Mouse (Mus musculus): ENCODE results near the gene Rnh1. TPM values are rescaled to one million over a fixed set of nuclear protein-coding genes. Genes with fewer than 3 reads are reported as not detected.

Rnh1 gene
- polyA plus RNA-seq, 1 experiment from 2014 or later = 292 TPM

DNA sequence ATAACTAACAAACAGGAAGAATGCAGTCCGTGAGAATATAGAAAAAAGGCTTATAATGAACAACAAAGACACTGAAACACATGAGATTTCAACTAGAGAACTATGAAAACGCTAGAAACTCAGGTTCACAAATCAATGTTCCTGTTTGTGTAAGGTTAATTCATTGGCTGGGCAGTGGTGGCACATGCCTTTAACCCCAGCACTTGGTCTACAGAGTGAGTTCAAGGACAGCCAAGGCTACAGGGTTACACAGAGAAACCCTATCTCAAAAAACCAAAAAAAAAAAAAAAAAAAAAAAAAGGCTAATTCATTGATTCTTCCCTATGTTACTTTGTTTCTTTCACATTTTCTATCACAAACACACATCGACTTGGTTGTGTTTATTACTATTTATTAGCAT is 52.1 kb downstream of the Rnh1 start:
- in situ Hi-C loops (cut with MboI; ENCODE audit: low pct_unique_long_range_greater_than_20kb) = no loop called here
- ChIA-PET CTCF (no interaction called here), POLR2A (no interaction called here)
- no peak for DNase-seq (ENCODE audit: low read depth, low spot score)
- ATAC-seq = no peak
- TF ChIP-seq CTCF (IDR thresholded peaks at IDR 0.05) = no peak
- no peaks in the 10 kb centered on the region for H3K27me3 ChIP-seq

DNA sequence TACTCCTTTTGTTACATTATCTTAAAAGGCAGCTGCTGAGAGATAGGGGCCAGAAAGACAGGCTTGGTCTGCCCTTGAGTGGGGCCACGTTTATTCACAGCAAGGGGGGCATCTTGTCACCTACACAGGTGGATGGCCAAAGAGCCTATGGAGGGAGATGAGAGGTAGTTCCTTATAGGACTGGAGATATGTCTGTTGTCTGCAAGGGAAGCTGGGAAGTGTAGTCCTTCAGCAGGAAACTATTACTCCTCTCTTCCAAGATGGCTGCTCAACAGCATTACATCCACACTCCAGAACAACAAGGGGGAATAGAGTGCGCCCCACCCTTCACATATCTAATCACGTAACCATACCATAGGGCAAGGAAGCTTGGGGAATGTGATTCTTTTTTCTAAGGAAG is 53.2 kb downstream of the Rnh1 start:
- DNase-seq (ENCODE audit: low read depth, low spot score) (no peak), ATAC-seq (no peak)
- POLR2A ChIA-PET = interaction anchor here (1.0 kb wide), 1 partner anchor 111 kb away, joined by 3 read pairs; no protein-coding TSS in a partner anchor
- CTCF ChIA-PET = no interaction called here
- TF ChIP-seq CTCF (IDR thresholded peaks at IDR 0.05) = no peak
- in situ Hi-C loops (cut with MboI; ENCODE audit: low pct_unique_long_range_greater_than_20kb) = no loop called here
- no peaks in the 10 kb centered on the region for H3K27me3 ChIP-seq

DNA sequence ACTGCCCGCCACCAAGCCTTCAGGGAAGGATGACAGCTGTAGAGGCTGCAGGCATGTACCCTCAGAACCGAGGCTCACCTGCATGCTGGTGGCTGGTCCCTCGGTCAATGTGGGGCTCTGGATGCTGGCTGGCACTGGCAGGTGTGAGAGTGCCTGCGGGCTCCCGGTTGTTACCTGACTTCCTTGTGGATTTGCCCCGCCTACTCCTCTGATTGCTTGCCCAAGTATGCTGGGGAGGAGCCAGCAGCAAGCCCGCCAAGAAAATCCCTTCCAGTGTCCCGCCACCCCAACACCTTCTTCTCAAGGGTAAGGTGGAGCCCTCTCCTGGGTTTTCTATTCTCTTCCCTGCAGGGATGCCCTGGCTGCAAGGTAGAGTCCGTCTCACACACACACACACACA is 55.0 kb downstream of the Rnh1 start, which contains the start of gene Ano9:
Gene Ano9, minus strand, starts transcription at position 171 of the 400 bp plus-strand sequence.
- DNase-seq (ENCODE audit: low read depth, low spot score) (no peak), ATAC-seq (no peak)
- TF ChIP-seq CTCF (IDR thresholded peaks at IDR 0.05) = no peak
- ChIA-PET POLR2A (no interaction called here), CTCF (no interaction called here)
- H3K27me3 ChIP-seq = no peaks in the 10 kb centered on the region
- in situ Hi-C loops (cut with MboI; ENCODE audit: low pct_unique_long_range_greater_than_20kb) = no loop called here

DNA sequence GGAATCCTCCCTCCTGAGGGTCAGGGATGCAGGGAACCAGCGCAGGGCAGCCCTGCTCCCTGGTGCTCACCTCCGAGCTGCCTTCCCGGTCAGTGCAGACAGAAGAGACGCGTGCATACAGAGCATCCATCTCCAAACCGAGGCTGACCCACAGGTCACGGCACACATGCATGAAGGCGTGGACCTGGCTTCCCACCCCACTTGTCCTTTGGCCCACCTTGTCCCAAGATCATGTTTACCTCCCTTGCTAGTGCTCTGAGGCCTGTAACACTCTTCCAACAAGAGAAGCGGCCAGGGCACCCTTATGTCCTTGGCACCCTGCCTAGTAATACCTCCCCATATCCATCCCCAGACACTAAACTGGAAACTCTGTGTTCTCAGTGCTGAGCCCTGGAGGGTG is 56.8 kb downstream of the Rnh1 start:
- no peaks in the 10 kb centered on the region for H3K27me3 ChIP-seq
- ATAC-seq = no peak
- in situ Hi-C loops (cut with MboI; ENCODE audit: low pct_unique_long_range_greater_than_20kb) = no loop called here
- no peak for TF ChIP-seq CTCF (IDR thresholded peaks at IDR 0.05)
- ChIA-PET CTCF (no interaction called here), POLR2A (no interaction called here)
- no peak for DNase-seq (ENCODE audit: low read depth, low spot score)

Other genes starting within 250 kb of the Rnh1 start
- 18.3 TPM for gene Pgghg, start 231.5 kb downstream of the Rnh1 start, polyA plus RNA-seq (2021)
- gene Ifitm5, start 222.6 kb downstream of the Rnh1 start, polyA plus RNA-seq (2021) = 0.30 TPM
- 0.50 TPM for gene Gm45717, start 216.9 kb downstream of the Rnh1 start, polyA plus RNA-seq (2021)
- 257 TPM for gene Ifitm2, start 216.9 kb downstream of the Rnh1 start, polyA plus RNA-seq (2021)
- 0.22 TPM for gene Ifitm1, start 205.6 kb downstream of the Rnh1 start, polyA plus RNA-seq (2021)
- 8.6 TPM for gene Ifitm3, start 162.1 kb downstream of the Rnh1 start, polyA plus RNA-seq (2021)
- gene Ifitm6, start 154.9 kb downstream of the Rnh1 start, polyA plus RNA-seq (2021) = 0.21 TPM
- not detected for gene Gm17387, start 143.7 kb downstream of the Rnh1 start, polyA plus RNA-seq (2021)
- gene B4galnt4, start 111.8 kb downstream of the Rnh1 start, polyA plus RNA-seq (2021) = 2.2 TPM
- 2.2 TPM for gene Pkp3, start 94.6 kb downstream of the Rnh1 start, polyA plus RNA-seq (2021)
- gene Sigirr, start 72.3 kb downstream of the Rnh1 start, polyA plus RNA-seq (2021) = 7.6 TPM
- gene Ano9, start 55.1 kb downstream of the Rnh1 start, polyA plus RNA-seq (2021) = 0.09 TPM
- 96.0 TPM for gene Ptdss2, start 50.5 kb downstream of the Rnh1 start, polyA plus RNA-seq (2021)
- gene Hras, start 21.1 kb upstream of the Rnh1 start, polyA plus RNA-seq (2021) = 80.1 TPM
- 13.7 TPM for gene Lrrc56, start 21.3 kb upstream of the Rnh1 start, polyA plus RNA-seq (2021)
- gene Lmntd2, start 41.2 kb upstream of the Rnh1 start, polyA plus RNA-seq (2021) = 4.5 TPM
- 48.3 TPM for gene Rassf7, start 43.0 kb upstream of the Rnh1 start, polyA plus RNA-seq (2021)
- gene Phrf1, start 55.9 kb upstream of the Rnh1 start, polyA plus RNA-seq (2021) = 68.6 TPM
- 10.5 TPM for gene Irf7, start 93.6 kb upstream of the Rnh1 start, polyA plus RNA-seq (2021)
- not detected for gene Cdhr5, start 103.9 kb upstream of the Rnh1 start, polyA plus RNA-seq (2021)
- gene Sct, start 106.3 kb upstream of the Rnh1 start, polyA plus RNA-seq (2021) = not detected
- gene Drd4, start 119.1 kb upstream of the Rnh1 start, polyA plus RNA-seq (2021) = not detected
- 62.1 TPM for gene Deaf1, start 154.8 kb upstream of the Rnh1 start, polyA plus RNA-seq (2021)
- 34.0 TPM for gene Tmem80, start 154.9 kb upstream of the Rnh1 start, polyA plus RNA-seq (2021)
- gene Eps8l2, start 166.0 kb upstream of the Rnh1 start, polyA plus RNA-seq (2021) = 114 TPM
- gene Taldo1, start 219.3 kb upstream of the Rnh1 start, polyA plus RNA-seq (2021) = 512 TPM
- gene Gatd1, start 241.3 kb upstream of the Rnh1 start, polyA plus RNA-seq (2021) = 38.7 TPM